ENCODE assay signal across 8 mouse cellular contexts in the genomic region with DNA sequence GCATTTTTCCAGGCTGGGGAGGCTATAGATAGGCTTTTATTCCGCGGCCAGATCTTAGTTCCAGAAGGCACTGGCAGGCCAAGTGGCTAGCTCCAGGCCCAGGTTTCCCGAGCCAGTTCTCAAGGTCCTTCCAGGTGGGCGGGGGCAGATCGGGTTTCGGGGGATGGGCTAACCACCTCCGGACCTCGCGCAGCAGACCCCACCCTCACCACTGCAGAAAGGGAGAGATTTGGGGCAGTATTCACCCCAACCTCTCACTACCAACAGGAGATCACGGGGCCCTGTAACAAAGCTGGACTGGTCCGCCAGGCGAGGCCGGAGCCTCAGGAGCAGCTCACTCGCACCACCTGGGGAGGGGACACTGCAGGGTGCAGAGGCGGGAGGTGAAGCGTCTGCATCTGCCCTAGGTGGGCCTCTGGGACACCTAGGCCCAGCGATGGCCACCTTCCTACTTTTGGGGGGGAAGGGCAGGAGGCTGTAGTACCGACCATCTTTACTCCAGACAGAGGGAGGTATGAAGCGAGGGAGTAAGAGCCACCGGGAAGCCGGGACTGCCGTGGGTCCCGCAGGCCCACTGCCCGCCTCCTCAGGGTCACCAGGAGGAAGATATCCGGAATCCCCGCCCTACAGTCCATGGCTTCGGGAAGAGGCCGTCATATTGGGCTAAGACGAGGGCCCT. TPM values are rescaled to one million over a fixed set of nuclear protein-coding genes. Genes with fewer than 3 reads are reported as not detected.
A peak's percentile ranks its signal among the peaks of the same experiment; 100 is the strongest.
DNase-seq lines count a peak whose midpoint lies in the region; ATAC-seq lines count a peak whose summit lies in the region.

No protein-coding gene starts in this region.

- H3K27me3 ChIP-seq in intestine, embryonic 16.5 days (replicated peaks; ENCODE audit: control insufficient read depth, insufficient read depth, low read length), result no peaks in the 10 kb centered on the region
- H3K27me3 ChIP-seq in midbrain, embryonic 16.5 days (ENCODE audit: control insufficient read depth, insufficient read depth, low read depth, low read length), result no peaks in the 10 kb centered on the region
- no peaks in the 10 kb centered on the region for H3K27me3 ChIP-seq in stomach, embryonic 16.5 days (ENCODE audit: control insufficient read depth, insufficient read depth, low read length)

- H3K36me3 ChIP-seq in intestine, embryonic 16.5 days (ENCODE audit: control insufficient read depth, insufficient read depth, low read length), result peaks cover 16% of the 10 kb centered on the region
- peaks cover 15% of the 10 kb centered on the region for H3K36me3 ChIP-seq in midbrain, embryonic 16.5 days (ENCODE audit: control insufficient read depth, insufficient read depth, low read length)
- 0 out of 2 replicates have a peak, but pooled peaks cover 10% of the 10 kb centered on the region for H3K36me3 ChIP-seq in stomach, embryonic 16.5 days (ENCODE audit: control insufficient read depth, insufficient read depth, low read length)

- peak; percentile 50 for ATAC-seq in intestine, embryonic 16.5 days
- ATAC-seq in midbrain, embryonic 16.5 days, result peak; percentile 57
- peak; percentile 22; the same call in 1 of the 2 replicates for ATAC-seq in stomach, embryonic 16.5 days (ENCODE audit: insufficient read depth, low FRiP score)

- WGBS in intestine, embryonic 16.5 days, result under 1% methylated on average over 29 of the region's 29 CpGs
- 0% methylated on average over 29 of the region's 29 CpGs for WGBS in midbrain, embryonic 16.5 days
- WGBS in stomach, embryonic 16.5 days, result under 1% methylated on average over 29 of the region's 29 CpGs

- H3K9me3 ChIP-seq in intestine, embryonic 16.5 days (ENCODE audit: control insufficient read depth, low read length), result no peaks in the 10 kb centered on the region
- no peaks in the 10 kb centered on the region for H3K9me3 ChIP-seq in midbrain, embryonic 16.5 days (replicated peaks; ENCODE audit: control insufficient read depth, low read length, poor library complexity, severe bottlenecking)
- no peaks in the 10 kb centered on the region for H3K9me3 ChIP-seq in stomach, embryonic 16.5 days (replicated peaks; ENCODE audit: control insufficient read depth, low read length)

- H3K4me3 ChIP-seq in intestine, embryonic 16.5 days (ENCODE audit: low read length), result peak overlapping the region; percentile 92
- H3K4me3 ChIP-seq in midbrain, embryonic 16.5 days (ENCODE audit: low read depth, low read length), result peak overlapping the region; percentile 62
- H3K4me3 ChIP-seq in stomach, embryonic 16.5 days (replicated peaks; ENCODE audit: low read length), result peak overlapping the region; percentile 97

- peaks cover 22% of the 10 kb centered on the region for H3K4me1 ChIP-seq in intestine, embryonic 16.5 days (ENCODE audit: control insufficient read depth, insufficient read depth, low read length)
- H3K4me1 ChIP-seq in midbrain, embryonic 16.5 days (ENCODE audit: control insufficient read depth, insufficient read depth, low read length), result peaks cover 35% of the 10 kb centered on the region
- peaks cover 26% of the 10 kb centered on the region for H3K4me1 ChIP-seq in stomach, embryonic 16.5 days (ENCODE audit: control insufficient read depth, insufficient read depth, low read length)

- intact Hi-C loops in gastrocnemius, postnatal 36 days (cut with DNase I), result loop anchor here (5.0 kb wide), 2 partner anchors 98 to 142 kb away; a partner anchor contains a TSS

- peak overlapping the region; percentile 93 for H3K9ac ChIP-seq in intestine, embryonic 16.5 days (ENCODE audit: low read depth, low read length)
- peak overlapping the region; percentile 91 for H3K9ac ChIP-seq in midbrain, embryonic 16.5 days (ENCODE audit: low read depth, low read length)
- H3K9ac ChIP-seq in stomach, embryonic 16.5 days (ENCODE audit: low read length), result peak overlapping the region; percentile 96

- H3K4me2 ChIP-seq in intestine, embryonic 16.5 days (ENCODE audit: low read depth, low read length), result peak overlapping the region; percentile 77
- peak overlapping the region; percentile 93 for H3K4me2 ChIP-seq in midbrain, embryonic 16.5 days (ENCODE audit: low read length)
- H3K4me2 ChIP-seq in stomach, embryonic 16.5 days (ENCODE audit: low read depth, low read length), result peak overlapping the region; percentile 93

- peak; percentile 39 for DNase-seq in retina, embryonic 14.5 days (ENCODE audit: low spot score)
- DNase-seq in retina, postnatal 1 day, result no peak
- peak; percentile 81 for DNase-seq in embryo, embryonic 11 days
- DNase-seq in gastrocnemius, postnatal 36 days, result peak; percentile 71 to 79
- peak; percentile 73 for DNase-seq in liver

- peak overlapping the region; percentile 96 for H3K27ac ChIP-seq in intestine, embryonic 16.5 days (ENCODE audit: low read length)
- H3K27ac ChIP-seq in midbrain, embryonic 16.5 days (ENCODE audit: low read length), result peak overlapping the region; percentile 98
- peak overlapping the region; percentile 95 for H3K27ac ChIP-seq in stomach, embryonic 16.5 days (ENCODE audit: low read length)

RNA-seq across cellular contexts. Expression of a gene that starts 0.8 kb away (rescaled TPM):
- total RNA-seq in gastrocnemius, postnatal 36 days (2021), result 100 to 1,000 TPM; 386 to 446 TPM
- 185 and 201 TPM in 2 replicates for polyA plus RNA-seq in intestine, embryonic 16.5 days (2015; fragmentation: Nextera tagmentation; extraction: Ambion mirVana)
- polyA plus RNA-seq in midbrain, embryonic 16.5 days (2015; fragmentation: Nextera tagmentation; extraction: Ambion mirVana), result 237 and 256 TPM in 2 replicates
- 192 and 223 TPM in 2 replicates for polyA plus RNA-seq in stomach, embryonic 16.5 days (2015; fragmentation: Nextera tagmentation; extraction: Ambion mirVana)

RNA-seq across cellular contexts. Expression of a gene that starts 4.3 kb away (rescaled TPM):
- 1 to 10 TPM; 1.6 to 2.5 TPM for total RNA-seq in gastrocnemius, postnatal 36 days (2021)
- 4.2 and 6.0 TPM in 2 replicates for polyA plus RNA-seq in intestine, embryonic 16.5 days (2015; fragmentation: Nextera tagmentation; extraction: Ambion mirVana)
- polyA plus RNA-seq in midbrain, embryonic 16.5 days (2015; fragmentation: Nextera tagmentation; extraction: Ambion mirVana), result 33.8 and 34.4 TPM in 2 replicates
- 5.2 and 6.7 TPM in 2 replicates for polyA plus RNA-seq in stomach, embryonic 16.5 days (2015; fragmentation: Nextera tagmentation; extraction: Ambion mirVana)

RNA-seq across cellular contexts. Expression of a gene that starts 32.3 kb away (rescaled TPM):
- total RNA-seq in gastrocnemius, postnatal 36 days (2021), result 10 to 100 TPM; 20.1 to 21.9 TPM
- polyA plus RNA-seq in intestine, embryonic 16.5 days (2015; fragmentation: Nextera tagmentation; extraction: Ambion mirVana), result 81.5 and 87.0 TPM in 2 replicates
- 125 and 134 TPM in 2 replicates for polyA plus RNA-seq in midbrain, embryonic 16.5 days (2015; fragmentation: Nextera tagmentation; extraction: Ambion mirVana)
- polyA plus RNA-seq in stomach, embryonic 16.5 days (2015; fragmentation: Nextera tagmentation; extraction: Ambion mirVana), result 81.2 and 82.5 TPM in 2 replicates
